Mouse (Mus musculus): ENCODE data around the gene Il13ra1.

Il13ra1 gene

GRCm38 (mm10) chrX:36111622-36112421 is at the start of gene Il13ra1:
Gene Il13ra1, plus strand, starts transcription at chrX:36112110.
- peak; percentile 46 for DNase-seq (ENCODE audit: low read depth, low spot score)

GRCm38 (mm10) chrX:36073997-36074396 is 37.9 kb upstream of the Il13ra1 start:
- no peak for DNase-seq (ENCODE audit: low read depth, low spot score)

GRCm38 (mm10) chrX:36077164-36077563 is 34.7 kb upstream of the Il13ra1 start:
- DNase-seq (ENCODE audit: low read depth, low spot score), result no peak

- peak; percentile 8 for DNase-seq (ENCODE audit: low read depth, low spot score)
These were observed 29.0 kb upstream of the Il13ra1 start for GRCm38 (mm10) chrX:36082917-36083316.

- DNase-seq (ENCODE audit: low read depth, low spot score), result no peak
These were observed 23.2 kb upstream of the Il13ra1 start for GRCm38 (mm10) chrX:36088464-36089256.

DNA sequence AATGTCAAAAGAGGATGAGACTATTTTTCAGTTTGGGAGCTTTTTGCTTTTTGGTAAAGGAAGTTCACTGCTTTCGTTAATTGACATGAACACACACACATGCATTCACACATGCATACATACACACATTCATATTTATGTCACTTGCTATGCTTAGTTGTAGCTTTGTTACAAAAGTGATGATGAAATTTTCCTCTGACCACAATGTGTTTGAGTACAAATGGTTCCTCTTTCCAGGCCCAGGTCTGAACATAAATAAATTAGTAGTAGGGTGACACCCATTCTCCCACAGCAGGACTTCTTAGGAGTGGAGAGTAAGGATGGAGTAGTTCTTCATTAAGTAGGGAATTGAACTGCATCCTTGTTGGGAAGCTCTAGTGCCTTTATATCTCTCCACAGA is 11.0 kb upstream of the Il13ra1 start:
- DNase-seq (ENCODE audit: low read depth, low spot score), result no peak

GRCm38 (mm10) chrX:36101318-36101717 is 10.6 kb upstream of the Il13ra1 start:
- no peak for DNase-seq (ENCODE audit: low read depth, low spot score)

DNA sequence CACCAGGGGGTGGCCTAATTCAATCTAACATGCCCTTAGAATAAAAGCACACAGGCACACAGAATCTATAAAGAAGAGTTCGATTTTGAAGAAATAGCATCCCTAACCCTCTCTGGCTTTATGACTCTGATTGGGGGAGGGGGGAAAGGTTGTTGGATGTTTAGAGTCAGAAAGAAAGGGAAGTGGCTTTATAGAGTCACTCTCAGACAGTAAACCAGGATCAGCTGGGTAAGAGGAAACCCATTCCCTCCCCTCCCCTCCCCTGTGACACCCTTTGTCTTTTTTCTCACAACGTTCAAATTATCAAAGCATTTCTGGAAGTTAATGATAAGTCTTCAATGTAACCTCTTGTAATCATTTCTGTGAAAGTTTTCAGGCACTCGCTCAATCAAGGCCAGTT is 3.3 kb upstream of the Il13ra1 start:
- no peak for DNase-seq (ENCODE audit: low read depth, low spot score)

GRCm38 (mm10) chrX:36112422-36112750 is 476 bp downstream of the Il13ra1 start:
- DNase-seq (ENCODE audit: low read depth, low spot score), result no peak

GRCm38 (mm10) chrX:36115171-36115570 is 3.3 kb downstream of the Il13ra1 start:
- DNase-seq (ENCODE audit: low read depth, low spot score), result no peak

- no peak for DNase-seq (ENCODE audit: low read depth, low spot score)
These were observed 17.3 kb downstream of the Il13ra1 start for GRCm38 (mm10) chrX:36129037-36129770.

DNA sequence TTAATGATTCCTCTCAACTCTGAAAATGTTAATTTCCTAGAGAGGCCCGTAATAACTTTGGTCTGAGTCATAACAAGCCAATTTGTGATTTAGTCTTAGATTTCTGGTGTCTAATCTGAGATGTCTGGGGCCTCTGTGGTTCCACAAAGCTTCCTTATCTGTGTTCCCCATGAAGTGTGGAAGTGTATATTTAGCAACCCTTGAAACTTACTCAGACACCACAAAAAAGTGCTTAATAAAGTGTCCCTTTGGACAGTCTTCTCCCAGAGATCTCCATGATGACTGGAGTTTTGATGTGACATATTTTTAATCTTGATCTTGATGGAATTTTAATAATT is 17.8 kb downstream of the Il13ra1 start:
- no peak for DNase-seq (ENCODE audit: low read depth, low spot score)

DNA sequence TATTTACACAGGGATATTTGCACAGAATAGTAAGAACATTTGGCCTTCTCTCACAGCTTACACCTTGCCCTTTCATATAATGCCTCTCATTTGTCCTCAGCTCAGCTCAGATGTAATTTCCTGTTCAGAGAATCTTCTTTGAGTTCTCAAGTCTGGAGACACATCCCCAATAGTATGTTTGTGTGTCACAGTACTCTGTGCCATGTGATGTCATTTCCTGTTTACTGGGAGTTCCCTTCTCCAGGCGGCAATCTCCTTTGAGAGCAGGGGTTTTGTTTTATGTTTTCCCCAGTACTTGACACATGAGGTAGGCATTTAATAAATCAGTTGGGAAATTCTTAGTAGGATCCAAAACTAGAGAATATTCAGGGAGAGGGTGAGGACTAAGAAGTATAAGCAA is 24.4 kb downstream of the Il13ra1 start:
- DNase-seq (ENCODE audit: low read depth, low spot score), result no peak

DNA sequence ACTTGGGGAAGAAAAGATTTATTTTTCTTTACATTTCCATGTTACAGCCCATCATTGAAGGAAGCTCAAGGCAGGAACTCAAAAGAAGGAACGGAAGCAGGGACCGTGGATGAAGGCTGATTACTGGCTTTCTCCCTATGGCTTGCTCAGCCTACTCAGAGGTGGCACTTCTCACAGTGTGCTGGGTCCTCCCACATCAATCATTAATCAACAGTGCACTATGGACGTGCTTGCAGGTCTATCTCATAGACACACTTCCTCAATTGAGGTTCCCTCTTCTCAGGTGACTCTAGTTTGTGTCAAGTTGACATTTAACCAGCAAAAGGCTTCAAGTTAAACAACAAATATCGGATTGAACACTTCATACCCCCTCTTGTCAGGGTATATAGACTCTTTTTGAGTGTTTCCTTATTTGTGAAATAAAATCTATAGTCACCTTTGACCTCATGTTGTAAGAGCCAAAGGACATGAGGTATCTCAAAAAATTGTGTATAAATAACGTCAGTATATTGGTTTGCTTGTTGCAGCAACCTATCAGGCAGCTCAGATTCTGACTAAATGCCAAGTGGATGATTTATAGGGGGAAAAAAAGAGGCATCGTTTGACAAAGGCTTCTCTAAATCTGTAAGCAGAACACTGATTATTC is 30.2 kb downstream of the Il13ra1 start:
- DNase-seq (ENCODE audit: low read depth, low spot score), result no peak

GRCm38 (mm10) chrX:36146746-36147145 is 34.8 kb downstream of the Il13ra1 start:
- DNase-seq (ENCODE audit: low read depth, low spot score), result no peak

DNA sequence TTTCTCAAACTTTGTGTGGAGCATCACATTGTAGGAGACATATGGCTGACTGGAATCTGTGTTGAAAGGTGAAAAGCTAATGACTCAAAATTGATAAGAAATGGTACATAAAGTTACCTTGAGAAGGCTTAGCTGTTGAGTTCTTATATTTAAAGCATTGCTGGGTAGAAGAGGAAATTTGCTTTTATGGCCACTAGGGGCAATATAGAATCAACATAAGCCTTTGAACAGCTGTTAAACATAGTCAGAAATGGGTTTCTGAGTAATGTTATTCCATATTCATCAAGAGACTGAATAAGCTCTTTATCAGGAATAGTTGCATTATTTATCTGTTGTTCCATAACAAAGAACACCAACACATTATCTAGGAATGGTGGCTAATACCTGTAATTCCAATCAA is 38.2 kb downstream of the Il13ra1 start:
- no peak for DNase-seq (ENCODE audit: low read depth, low spot score)

GRCm38 (mm10) chrX:36156677-36157076 is 44.8 kb downstream of the Il13ra1 start:
- DNase-seq (ENCODE audit: low read depth, low spot score), result no peak

DNA sequence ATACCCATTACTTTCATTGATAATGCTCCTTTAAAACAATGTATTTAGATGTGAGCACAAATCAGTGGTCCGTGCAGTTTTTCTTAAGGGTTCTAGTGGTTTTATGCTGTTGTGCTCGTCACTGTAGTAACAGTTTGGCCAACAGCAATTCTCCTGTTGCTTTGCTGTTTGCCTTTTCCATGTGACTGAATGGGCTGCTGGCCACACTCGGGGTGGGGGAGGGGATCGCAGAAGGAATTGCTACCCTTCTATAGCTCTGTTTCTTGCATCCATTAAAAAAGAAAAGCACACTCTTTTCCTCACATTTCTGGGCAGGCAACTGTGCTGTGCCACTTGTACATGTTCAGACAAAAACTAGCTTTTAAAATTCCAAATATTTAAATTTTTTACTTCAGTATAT is 49.7 kb downstream of the Il13ra1 start:
- no peak for DNase-seq (ENCODE audit: low read depth, low spot score)

- DNase-seq (ENCODE audit: low read depth, low spot score), result peak; percentile 38
These were observed 71.7 kb downstream of the Il13ra1 start for GRCm38 (mm10) chrX:36183625-36184024.

- DNase-seq (ENCODE audit: low read depth, low spot score), result no peak
These were observed 74.1 kb downstream of the Il13ra1 start for GRCm38 (mm10) chrX:36186036-36186435.

DNA sequence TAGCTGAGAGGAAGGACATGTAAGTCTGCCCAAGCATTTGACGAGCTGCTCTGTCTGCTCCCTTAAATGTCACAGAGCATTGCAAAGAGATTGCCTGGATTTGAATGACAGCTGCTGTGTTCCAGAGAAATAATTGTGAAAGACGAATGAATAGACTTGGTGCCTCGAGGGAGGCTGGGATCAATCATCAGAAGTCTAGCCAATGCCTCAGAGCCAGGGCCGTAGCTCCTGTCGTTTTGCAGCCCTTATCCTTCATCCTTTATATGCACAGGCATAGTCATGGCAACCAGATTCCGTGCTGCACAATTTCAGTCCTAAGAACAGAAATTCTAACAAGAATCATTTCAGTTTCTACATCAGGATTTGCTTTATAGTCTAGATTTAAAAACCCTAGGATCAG is 74.5 kb downstream of the Il13ra1 start:
- DNase-seq (ENCODE audit: low read depth, low spot score), result no peak

DNA sequence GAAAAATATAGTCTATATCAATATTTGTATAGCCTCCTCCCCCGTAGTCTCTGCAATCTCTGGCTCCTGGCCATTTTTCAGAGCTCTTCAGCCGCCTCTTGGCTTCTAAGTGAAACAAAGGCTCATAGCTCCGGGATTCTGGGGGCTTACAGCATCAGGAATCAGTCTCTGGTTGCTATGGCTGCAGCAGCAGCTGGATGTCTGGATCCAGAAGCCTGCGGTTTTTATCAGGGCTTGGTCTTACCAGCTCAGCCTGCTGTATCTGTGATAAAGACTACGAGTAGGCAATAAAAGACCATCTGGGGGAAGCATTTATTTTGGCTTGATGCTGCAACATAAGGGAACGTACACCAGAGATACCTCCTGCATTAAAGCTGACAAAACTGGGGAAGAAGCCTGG is 82.0 kb downstream of the Il13ra1 start:
- DNase-seq (ENCODE audit: low read depth, low spot score), result no peak

Data from R1 (cell line).